Mouse (Mus musculus) stomach, postnatal 0 days (tissue): ENCODE data around the gene Mapt. TPM values are rescaled to one million over a fixed set of nuclear protein-coding genes. Genes with fewer than 3 reads are reported as not detected.

Source experiments
- ATAC-seq: fragments of 200-750 bp; cut with Nextera tagmentation; 2 replicates; pipeline ENCODE4 v1.8.0; 2017; ENCODE audit not compliant: low FRiP score, low TSS enrichment
- DNase-seq: peaks from one replicate; pipeline ENCODE4 v3.0.0-alpha.2; 2016; ENCODE audit warnings: low spot score
- H3K27ac ChIP-seq: fragments of 300-500 bp; sonication (generic); replicated peaks from 2 replicates; pipeline ENCODE4 v1.5.1; 2014; ENCODE audit warnings: mild to moderate bottlenecking, control low read depth
- H3K27me3 ChIP-seq: fragments of 300-500 bp; sonication (generic); 2 replicates; pipeline ENCODE4 v1.6.1; 2014; ENCODE audit warnings: low read length; ENCODE audit not compliant: control insufficient read depth, insufficient read depth
- H3K36me3 ChIP-seq: fragments of 300-500 bp; sonication (generic); 2 replicates; pipeline ENCODE4 v1.6.1; 2014; ENCODE audit warnings: low read length, mixed read lengths; ENCODE audit not compliant: control insufficient read depth, insufficient read depth
- H3K4me1 ChIP-seq: fragments of 300-500 bp; sonication (generic); replicated peaks from 2 replicates; pipeline ENCODE4 v1.6.1; 2014; ENCODE audit warnings: antibody characterized with exemption; ENCODE audit not compliant: control insufficient read depth, insufficient read depth
- H3K4me2 ChIP-seq: fragments of 300-500 bp; sonication (generic); replicated peaks from 2 replicates; pipeline ENCODE4 v1.6.1; 2014; ENCODE audit warnings: low read depth, mild to moderate bottlenecking, control low read depth, moderate library complexity
- H3K4me3 ChIP-seq: fragments of 300-500 bp; sonication (generic); 2 replicates; pipeline ENCODE4 v1.5.1; 2014; ENCODE audit warnings: low read depth, low read length, control low read depth
- H3K9ac ChIP-seq: fragments of 300-500 bp; sonication (generic); 2 replicates; pipeline ENCODE4 v1.6.1; 2014; ENCODE audit warnings: mild to moderate bottlenecking, low read length, control low read depth, mixed read lengths
- H3K9me3 ChIP-seq: fragments of 300-500 bp; sonication (generic); 2 replicates; pipeline ENCODE4 v1.6.1; 2016; ENCODE audit warnings: low read length; ENCODE audit not compliant: control insufficient read depth
- CTCF ChIP-seq: IDR thresholded peaks from 2 replicates; pipeline ENCODE4 v1.5.1; 2016; ENCODE audit warnings: antibody characterized with exemption, low read depth, mild to moderate bottlenecking, moderate library complexity
- EP300 ChIP-seq: optimal IDR thresholded peaks from 2 replicates; pipeline ENCODE3; 2016; ENCODE audit warnings: antibody characterized with exemption
- WGBS: fragments of 180-500 bp; shearing (Covaris S2); extraction: QIAGEN DNeasy Blood & Tissue Kit; methylation state at CpG from one replicate; pipeline ENCODE4 v1.1.7; 2014; 5-methylcytosine and 5-hydroxymethylcytosine counted together
- microRNA-seq: library from miRNA; unstranded; fragments of <30 nt; microRNA quantifications from one replicate; pipeline ENCODE4, GENCODE M21; 2016
- polyA plus RNA-seq: library from polyadenylated mRNA; unstranded; fragments of >200 nt; fragmentation: Nextera tagmentation; extraction: Ambion mirVana; gene quantifications from 2 replicates; pipeline ENCODE4 v1.2.1, GENCODE M21; 2015

Gene Mapt
- polyA plus RNA-seq, 1 experiment from 2014 or later: 8.2 TPM

DNA sequence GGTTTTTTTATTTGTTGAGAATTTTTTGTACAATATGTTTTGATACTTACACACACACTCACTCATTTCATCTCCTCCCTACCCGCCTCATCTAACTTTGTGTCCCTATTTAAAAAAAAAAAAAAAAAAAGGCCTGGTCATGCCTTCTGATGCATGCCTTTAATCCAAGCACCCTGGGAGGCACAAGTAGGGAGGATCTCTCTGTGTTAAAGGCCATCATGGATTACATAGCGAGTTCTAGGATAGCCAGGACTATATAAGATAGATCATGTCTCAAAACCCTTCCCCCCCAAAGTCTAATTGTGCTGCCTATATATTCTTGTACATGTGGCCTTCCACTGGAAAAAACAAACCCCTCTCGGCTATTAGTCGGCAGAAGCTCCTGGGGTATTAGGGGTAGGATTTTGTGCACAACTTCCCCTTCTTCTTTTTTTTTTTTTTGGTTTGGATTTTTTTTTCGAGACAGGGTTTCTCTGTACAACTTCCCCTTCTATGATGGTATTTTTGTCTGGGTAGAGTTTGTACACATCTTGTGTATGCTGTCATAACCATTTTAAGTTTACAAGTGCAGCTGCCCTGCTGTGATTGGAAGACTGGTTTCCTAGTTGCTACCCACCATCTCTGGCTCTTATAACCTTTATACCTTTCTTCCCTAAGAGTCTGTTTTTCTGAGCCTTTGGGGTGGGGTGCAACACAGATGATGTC, 136.4 kb downstream of the Mapt start:
- no peak overlapping the region for H3K27ac ChIP-seq
- DNase-seq: no peak
- no peak for ATAC-seq
- H3K4me3 ChIP-seq: no peak overlapping the region
- no peaks in the 10 kb centered on the region for H3K36me3 ChIP-seq
- H3K4me2 ChIP-seq: no peak overlapping the region
- TF ChIP-seq CTCF (no peak), EP300 (no peak)
- no peaks in the 10 kb centered on the region for H3K4me1 ChIP-seq
- no peaks in the 10 kb centered on the region for H3K27me3 ChIP-seq
- 83% methylated on average over 5 of the region's 5 CpGs for WGBS
- H3K9ac ChIP-seq: no peak overlapping the region
- no peaks in the 10 kb centered on the region for H3K9me3 ChIP-seq

DNA sequence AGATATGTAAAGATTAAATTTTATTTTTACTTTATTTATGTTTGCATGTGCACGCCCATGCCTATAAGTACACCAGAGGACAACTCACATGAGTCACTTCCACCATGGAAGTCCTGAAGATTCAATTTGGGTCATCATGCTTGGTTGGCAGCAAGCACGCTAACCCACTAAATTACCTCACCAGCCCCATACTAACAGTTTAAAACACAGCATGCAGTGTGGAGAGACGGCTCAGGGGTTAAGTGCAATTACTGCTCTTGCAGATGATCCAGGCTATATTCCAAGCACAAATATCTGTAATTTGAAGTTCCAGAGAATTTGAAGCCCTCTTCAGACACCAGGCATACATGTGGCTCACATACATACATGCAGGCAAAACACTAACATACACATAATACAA, 145.1 kb downstream of the Mapt start:
- no peak overlapping the region for H3K4me3 ChIP-seq
- WGBS: 91% methylated on average over 3 of the region's 3 CpGs
- TF ChIP-seq EP300 (no peak), CTCF (no peak)

GRCm38 (mm10) chr11:104379635-104380034, 148.4 kb downstream of the Mapt start:
- Histone ChIP-seq H3K4me2 (no peak overlapping the region), H3K27ac (no peak overlapping the region), H3K27me3 (no peaks in the 10 kb centered on the region), H3K36me3 (0 out of 2 replicates have a peak, but pooled peaks cover 2% of the 10 kb centered on the region), H3K9me3 (no peaks in the 10 kb centered on the region), H3K4me3 (no peak overlapping the region), H3K4me1 (no peaks in the 10 kb centered on the region), H3K9ac (no peak overlapping the region)
- WGBS: 76% methylated on average over 1 of the region's 1 CpGs
- no peak for ATAC-seq
- TF ChIP-seq CTCF (peak; percentile 63), EP300 (no peak)
- no peak for DNase-seq

More for the DNA sequence above, 145.1 kb downstream of the Mapt start:
- H3K4me2 ChIP-seq: no peak overlapping the region
- H3K27ac ChIP-seq: no peak overlapping the region
- H3K36me3 ChIP-seq: 0 out of 2 replicates have a peak, but pooled peaks cover 2% of the 10 kb centered on the region
- ATAC-seq (no peak), DNase-seq (no peak)
- H3K27me3 ChIP-seq: no peaks in the 10 kb centered on the region
- H3K4me1 ChIP-seq: no peaks in the 10 kb centered on the region
- H3K9me3 ChIP-seq: no peaks in the 10 kb centered on the region
- no peak overlapping the region for H3K9ac ChIP-seq

Small RNA genes within 50 kb of the gene (microRNA-seq; reads per million reads assigned to microRNA genes)
- not detected for gene Gm47310

Other genes starting within 250 kb of the Mapt start
- 0.04 and 0.07 TPM in 2 replicates for gene Crhr1, start 98.5 kb upstream of the Mapt start, polyA plus RNA-seq
- gene Sppl2c, start 45.1 kb upstream of the Mapt start, polyA plus RNA-seq: not detected in 2 replicates
- 7.5 and 8.2 TPM in 2 replicates for gene Kansl1, start 237.5 kb downstream of the Mapt start, polyA plus RNA-seq